Mouse (Mus musculus) forebrain, postnatal 0 days (tissue): Measurements from ENCODE around the gene Tfam. TPM values are rescaled to one million over a fixed set of nuclear protein-coding genes. Genes with fewer than 3 reads are reported as not detected.

ENCODE experiments used
- ATAC-seq: fragments of 200-750 bp; cut with Nextera tagmentation; 2 replicates; pipeline ENCODE4 v1.8.0; 2017; ENCODE audit warnings: mild to moderate bottlenecking, moderate library complexity
- DNase-seq: peaks from one replicate; pipeline ENCODE4 v3.0.0-alpha.2; 2015
- H3K27ac ChIP-seq: fragments of 300-500 bp; sonication (generic); 2 replicates; pipeline ENCODE4 v1.5.1; 2014; ENCODE audit warnings: low read depth, mild to moderate bottlenecking, antibody characterized with exemption, low read length, moderate library complexity, mixed read lengths
- H3K27me3 ChIP-seq: fragments of 300-500 bp; sonication (generic); 2 replicates; pipeline ENCODE4 v1.6.1; 2014; ENCODE audit warnings: mild to moderate bottlenecking, low read length, mixed read lengths; ENCODE audit not compliant: insufficient read depth
- H3K36me3 ChIP-seq: fragments of 300-500 bp; sonication (generic); 2 replicates; pipeline ENCODE4 v1.6.1; 2014; ENCODE audit warnings: mild to moderate bottlenecking, moderate library complexity; ENCODE audit not compliant: insufficient read depth
- H3K4me1 ChIP-seq: fragments of 300-500 bp; sonication (generic); 2 replicates; pipeline ENCODE4 v1.6.1; 2014; ENCODE audit warnings: antibody characterized with exemption; ENCODE audit not compliant: insufficient read depth
- H3K4me2 ChIP-seq: fragments of 300-500 bp; sonication (generic); 2 replicates; pipeline ENCODE4 v1.6.1; 2014; ENCODE audit warnings: low read depth, mild to moderate bottlenecking, moderate library complexity
- H3K4me3 ChIP-seq: fragments of 300-500 bp; sonication (generic); 2 replicates; pipeline ENCODE4 v1.5.1; 2014; ENCODE audit warnings: low read depth, low read length, mixed read lengths
- H3K9ac ChIP-seq: fragments of 300-500 bp; sonication (generic); 2 replicates; pipeline ENCODE4 v1.6.1; 2014; ENCODE audit warnings: mild to moderate bottlenecking
- H3K9me3 ChIP-seq: fragments of 300-500 bp; sonication (generic); 2 replicates; pipeline ENCODE4 v1.6.1; 2016; ENCODE audit warnings: low read length
- CTCF ChIP-seq: sonication (generic); IDR thresholded peaks from 2 replicates; pipeline ENCODE4 v1.5.1; 2016; ENCODE audit warnings: antibody characterized with exemption, control low read depth, low read depth
- WGBS: fragments of 180-500 bp; shearing (Covaris S2); extraction: QIAGEN DNeasy Blood & Tissue Kit; methylation state at CpG from one replicate; pipeline ENCODE4 v1.1.7; 2014; 5-methylcytosine and 5-hydroxymethylcytosine counted together
- polyA plus RNA-seq: library from polyadenylated mRNA; unstranded; fragments of >200 nt; fragmentation: Nextera tagmentation; extraction: Ambion mirVana; gene quantifications from 2 replicates; pipeline ENCODE4 v1.2.1, GENCODE M21; 2015
- total RNA-seq: library from RNA; depleted of rRNA; stranded (reverse); fragments of >200 nt; gene quantifications from 2 replicates; pipeline ENCODE4 v1.2.3, GENCODE M21; 2014; rRNA removed

Gene Tfam
- total and polyA plus RNA-seq, 2 experiments from 2014 or later: 46.9 to 50.9 TPM

- WGBS: 74% methylated on average over 7 of the region's 7 CpGs
- Histone ChIP-seq H3K36me3 (no peaks in the 10 kb centered on the region), H3K4me3 (no peak overlapping the region), H3K27ac (no peak overlapping the region), H3K9ac (no peak overlapping the region), H3K4me1 (no peaks in the 10 kb centered on the region), H3K9me3 (no peaks in the 10 kb centered on the region), H3K4me2 (no peak overlapping the region), H3K27me3 (no peaks in the 10 kb centered on the region)
- no peak for TF ChIP-seq CTCF
- ATAC-seq (no peak), DNase-seq (no peak)
Observed at GRCm38 (mm10) chr10:71185059-71185458, 53.0 kb downstream of the Tfam start.

GRCm38 (mm10) chr10:71183339-71184031 lies 54.6 kb downstream of the Tfam start:
- no peak for ATAC-seq
- Histone ChIP-seq H3K4me3 (no peak overlapping the region), H3K4me2 (no peak overlapping the region), H3K4me1 (no peaks in the 10 kb centered on the region), H3K9me3 (no peaks in the 10 kb centered on the region), H3K27ac (no peak overlapping the region), H3K36me3 (no peaks in the 10 kb centered on the region), H3K27me3 (no peaks in the 10 kb centered on the region), H3K9ac (no peak overlapping the region)
- no peak for TF ChIP-seq CTCF
- WGBS: 56% methylated on average over 7 of the region's 7 CpGs
- no peak for DNase-seq

DNA sequence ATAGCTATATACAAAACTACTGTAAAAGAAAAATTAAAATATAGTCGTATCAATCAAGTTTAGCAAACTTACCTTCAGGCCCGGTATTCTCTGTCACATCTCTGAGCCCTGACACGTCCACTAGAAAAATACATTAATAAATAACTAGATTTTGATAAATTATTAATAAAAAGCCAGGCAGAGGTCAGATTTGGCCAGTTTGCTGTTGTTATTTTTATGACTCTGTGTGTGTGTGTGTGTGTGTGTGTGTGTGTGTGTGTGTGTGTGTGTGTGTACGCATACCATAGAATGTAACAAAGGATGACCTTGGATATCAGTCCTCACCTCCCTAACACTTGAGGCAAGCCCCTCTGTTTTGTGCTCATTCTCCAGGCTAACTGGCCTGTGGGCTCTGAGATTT lies 56.1 kb downstream of the Tfam start:
- ATAC-seq (no peak), DNase-seq (no peak)
- Histone ChIP-seq H3K27me3 (no peaks in the 10 kb centered on the region), H3K9ac (no peak overlapping the region), H3K4me3 (no peak overlapping the region), H3K27ac (no peak overlapping the region), H3K9me3 (no peaks in the 10 kb centered on the region), H3K4me2 (no peak overlapping the region), H3K4me1 (no peaks in the 10 kb centered on the region), H3K36me3 (no peaks in the 10 kb centered on the region)
- WGBS: 94% methylated on average over 4 of the region's 4 CpGs
- TF ChIP-seq CTCF: no peak

- TF ChIP-seq CTCF: no peak
Observed at GRCm38 (mm10) chr10:71181091-71181490, 57.0 kb downstream of the Tfam start.

DNA sequence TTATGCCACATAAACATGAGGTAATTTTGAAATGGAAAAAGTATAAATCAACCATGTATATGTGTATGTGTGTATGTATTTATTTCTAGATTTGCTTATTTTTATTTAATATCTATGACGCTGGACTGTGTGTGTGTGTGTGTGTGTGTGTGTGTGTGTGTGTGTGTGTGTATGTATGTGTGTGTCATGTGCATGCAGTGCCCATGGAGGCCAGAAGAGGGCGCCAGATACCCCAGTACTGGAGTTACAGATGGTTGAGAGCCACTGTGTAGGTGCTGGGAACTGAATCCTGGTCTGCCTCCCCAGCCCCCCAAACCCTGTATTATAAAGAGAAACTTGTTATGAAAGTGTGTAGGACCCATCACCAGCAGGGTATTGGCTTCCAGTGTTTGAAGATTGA lies 58.0 kb downstream of the Tfam start:
- Histone ChIP-seq H3K4me3 (no peak overlapping the region), H3K4me2 (no peak overlapping the region), H3K9ac (no peak overlapping the region), H3K27ac (no peak overlapping the region), H3K27me3 (no peaks in the 10 kb centered on the region), H3K4me1 (no peaks in the 10 kb centered on the region), H3K9me3 (no peaks in the 10 kb centered on the region), H3K36me3 (no peaks in the 10 kb centered on the region)
- peak; percentile 9; the same call in 1 of the 2 replicates for TF ChIP-seq CTCF
- ATAC-seq (no peak), DNase-seq (no peak)
- WGBS: 86% methylated on average over 2 of the region's 2 CpGs

More at GRCm38 (mm10) chr10:71181091-71181490, 57.0 kb downstream of the Tfam start:
- Histone ChIP-seq H3K9me3 (no peaks in the 10 kb centered on the region), H3K27ac (no peak overlapping the region), H3K9ac (no peak overlapping the region), H3K4me2 (no peak overlapping the region), H3K27me3 (no peaks in the 10 kb centered on the region), H3K4me1 (no peaks in the 10 kb centered on the region), H3K4me3 (no peak overlapping the region), H3K36me3 (no peaks in the 10 kb centered on the region)
- WGBS: 90% methylated on average over 2 of the region's 2 CpGs
- DNase-seq (no peak), ATAC-seq (no peak)

- Histone ChIP-seq H3K9me3 (no peaks in the 10 kb centered on the region), H3K4me3 (no peak overlapping the region), H3K27me3 (no peaks in the 10 kb centered on the region), H3K36me3 (no peaks in the 10 kb centered on the region), H3K4me2 (no peak overlapping the region), H3K9ac (no peak overlapping the region), H3K4me1 (no peaks in the 10 kb centered on the region), H3K27ac (no peak overlapping the region)
- WGBS: 86% methylated on average over 7 of the region's 7 CpGs
- DNase-seq: no peak
- ATAC-seq: no peak
- TF ChIP-seq CTCF: no peak
Observed at GRCm38 (mm10) chr10:71177201-71177600, 60.9 kb downstream of the Tfam start.

DNA sequence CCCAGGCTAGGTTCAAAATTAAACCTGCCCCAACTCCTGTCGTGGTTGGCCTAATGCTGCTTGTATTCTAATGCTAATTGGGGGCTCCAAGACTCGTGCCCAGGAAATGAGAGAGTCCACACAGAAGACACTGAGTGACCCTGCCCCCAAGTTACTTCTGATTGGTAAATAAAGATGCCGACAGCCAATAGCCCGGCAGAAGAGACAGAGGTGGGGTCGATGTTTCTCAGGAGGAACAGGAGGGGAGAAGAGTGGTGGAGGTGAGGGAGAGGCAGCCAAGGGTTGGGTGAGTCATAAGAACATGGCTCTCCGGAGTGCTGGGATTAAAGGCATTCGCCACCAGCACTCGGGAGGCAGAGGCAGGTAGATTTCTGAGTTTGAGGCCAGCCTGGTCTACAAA lies 61.7 kb downstream of the Tfam start:
- ATAC-seq (no peak), DNase-seq (no peak)
- H3K4me3 ChIP-seq: no peak overlapping the region
- H3K36me3 ChIP-seq: no peaks in the 10 kb centered on the region
- 76% methylated on average over 8 of the region's 8 CpGs for WGBS
- no peak overlapping the region for H3K9ac ChIP-seq
- no peaks in the 10 kb centered on the region for H3K27me3 ChIP-seq
- no peaks in the 10 kb centered on the region for H3K9me3 ChIP-seq
- TF ChIP-seq CTCF: no peak
- no peak overlapping the region for H3K27ac ChIP-seq
- H3K4me1 ChIP-seq: no peaks in the 10 kb centered on the region
- H3K4me2 ChIP-seq: no peak overlapping the region

Other genes with a start within 250 kb of the Tfam start
- gene Bicc1, start 78.6 kb downstream of the Tfam start, total RNA-seq: 3.1 and 5.2 TPM in 2 replicates
- 3.4 and 4.6 TPM in 2 replicates for gene Bicc1, start 78.6 kb downstream of the Tfam start, polyA plus RNA-seq
- 80.7 and 82.6 TPM in 2 replicates for gene Ube2d1, start 47.0 kb upstream of the Tfam start, total RNA-seq
- gene Ube2d1, start 47.0 kb upstream of the Tfam start, polyA plus RNA-seq: 227 and 232 TPM in 2 replicates
- gene Cisd1, start 106.7 kb upstream of the Tfam start, total RNA-seq: 128 and 160 TPM in 2 replicates
- gene Cisd1, start 106.7 kb upstream of the Tfam start, polyA plus RNA-seq: 346 and 354 TPM in 2 replicates
- gene Ipmk, start 109.5 kb upstream of the Tfam start, total RNA-seq: 19.3 and 26.1 TPM in 2 replicates
- gene Ipmk, start 109.5 kb upstream of the Tfam start, polyA plus RNA-seq: 10.9 and 12.5 TPM in 2 replicates